Mouse (Mus musculus) liver, embryonic 14.5 days (tissue): Measurements from ENCODE around the gene Anxa9.

Experiments used
- CTCF ChIP-seq: IDR thresholded peaks from 2 replicates; pipeline ENCODE4 v1.5.1; 2016; ENCODE audit warnings: antibody characterized with exemption, low read depth, control low read depth
- EP300 ChIP-seq: IDR thresholded peaks from 2 replicates; pipeline ENCODE4 v1.6.1; 2016; ENCODE audit warnings: antibody characterized with exemption, low read depth

GRCm38 (mm10) chr3:95324454-95325144 is 17.6 kb upstream of the Anxa9 start:
- peak; percentile 33 for TF ChIP-seq CTCF
- TF ChIP-seq EP300: no peak
